Mouse (Mus musculus): ENCODE measurements around the gene Rrp7a. TPM values are rescaled to one million over a fixed set of nuclear protein-coding genes. Genes with fewer than 3 reads are reported as not detected.

Rrp7a gene
- polyA plus RNA-seq, 1 experiment from 2014 or later: 85.1 TPM

DNA sequence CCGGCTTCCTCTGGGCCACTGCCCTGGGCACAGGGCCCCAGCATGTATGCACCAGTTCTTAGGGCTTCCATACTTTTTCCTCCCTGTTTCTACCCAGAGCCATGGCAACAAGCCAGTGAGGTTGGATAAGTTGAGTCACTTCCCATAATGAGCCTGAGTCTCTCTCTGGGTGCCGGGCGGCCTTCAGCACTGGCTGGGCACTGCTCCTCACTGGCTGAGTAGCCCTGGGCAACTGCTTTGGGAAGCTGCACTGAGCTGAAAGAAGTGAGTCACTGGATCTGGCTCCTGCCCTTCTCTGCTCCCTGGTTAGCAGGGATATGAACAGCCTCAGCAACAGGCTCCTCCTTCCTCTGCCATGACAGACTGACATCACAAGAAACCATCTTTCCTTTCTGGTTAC, 44.0 kb upstream of the Rrp7a start:
- no peak overlapping the region for H3K4me3 ChIP-seq (replicated peaks; ENCODE audit: low read length)
- 82% methylated on average over 3 of the region's 3 CpGs for WGBS
- H3K27ac ChIP-seq (ENCODE audit: low read length): no peak overlapping the region
- H3K27me3 ChIP-seq (replicated peaks; ENCODE audit: control insufficient read depth, insufficient read depth, low read length): no peaks in the 10 kb centered on the region
- H3K9me3 ChIP-seq (ENCODE audit: control insufficient read depth, low read length): no peaks in the 10 kb centered on the region
- H3K9ac ChIP-seq (replicated peaks; ENCODE audit: low read depth, low read length): no peak overlapping the region
- H3K4me2 ChIP-seq (ENCODE audit: low read length): no peak overlapping the region
- ATAC-seq: no peak
- peaks cover 13% of the 10 kb centered on the region for H3K4me1 ChIP-seq (replicated peaks; ENCODE audit: control insufficient read depth, insufficient read depth, low read length)
- no peaks in the 10 kb centered on the region; the same call in 1 of the 2 replicates for H3K36me3 ChIP-seq (ENCODE audit: control insufficient read depth, insufficient read depth)

DNA sequence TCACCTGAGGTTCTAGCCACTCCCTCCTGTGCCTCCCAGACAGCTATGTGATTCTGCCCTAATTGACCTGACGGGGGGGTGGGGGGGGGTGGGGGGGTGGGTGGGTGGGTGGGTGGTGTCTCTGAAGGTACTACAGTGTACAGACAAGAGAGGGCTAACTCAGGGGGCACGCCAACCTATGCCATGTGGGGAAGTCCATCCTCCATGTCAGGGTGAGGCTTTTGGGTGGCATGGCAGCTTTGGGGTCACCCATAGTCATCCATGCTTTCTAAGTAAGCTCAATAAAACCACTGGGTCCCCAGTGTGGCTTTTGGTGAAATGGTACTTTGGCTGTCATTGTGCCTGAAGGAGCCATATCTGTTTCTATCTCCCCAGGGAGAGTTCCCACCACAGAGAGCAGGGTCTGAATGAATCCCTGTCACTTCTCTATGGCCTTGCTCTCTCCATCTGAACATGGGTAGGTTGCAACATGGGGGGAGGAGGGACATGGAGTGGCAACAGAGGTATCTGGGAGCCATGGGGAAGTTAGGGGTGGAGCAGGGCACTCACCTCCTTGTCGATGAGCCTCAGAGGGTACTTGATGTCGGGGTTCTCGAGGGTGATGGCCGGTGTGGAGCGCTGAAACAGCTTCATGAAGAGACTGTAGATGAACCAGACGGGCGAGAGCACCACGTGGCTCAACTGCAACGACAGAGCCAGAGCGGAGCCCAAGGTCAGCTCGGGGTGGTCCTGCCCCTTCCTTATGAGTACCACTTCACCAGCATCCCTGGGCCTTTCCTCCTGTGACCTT, 43.1 kb upstream of the Rrp7a start:
- Histone ChIP-seq H3K9me3 (ENCODE audit: control insufficient read depth, low read length) (no peaks in the 10 kb centered on the region), H3K4me3 (replicated peaks; ENCODE audit: low read length) (no peak overlapping the region), H3K36me3 (ENCODE audit: control insufficient read depth, insufficient read depth) (no peaks in the 10 kb centered on the region; the same call in 1 of the 2 replicates), H3K27me3 (replicated peaks; ENCODE audit: control insufficient read depth, insufficient read depth, low read length) (no peaks in the 10 kb centered on the region), H3K4me1 (replicated peaks; ENCODE audit: control insufficient read depth, insufficient read depth, low read length) (peaks cover 4% of the 10 kb centered on the region; the same call in 1 of the 2 replicates), H3K4me2 (ENCODE audit: low read length) (no peak overlapping the region), H3K9ac (replicated peaks; ENCODE audit: low read depth, low read length) (no peak overlapping the region), H3K27ac (ENCODE audit: low read length) (no peak overlapping the region)
- no peak for ATAC-seq
- 93% methylated on average over 13 of the region's 13 CpGs for WGBS

- no peak overlapping the region for H3K27ac ChIP-seq (ENCODE audit: low read length)
- H3K27me3 ChIP-seq (replicated peaks; ENCODE audit: control insufficient read depth, insufficient read depth, low read length): no peaks in the 10 kb centered on the region
- no peak overlapping the region for H3K4me2 ChIP-seq (ENCODE audit: low read length)
- H3K9me3 ChIP-seq (ENCODE audit: control insufficient read depth, low read length): no peaks in the 10 kb centered on the region
- no peaks in the 10 kb centered on the region for H3K4me1 ChIP-seq (replicated peaks; ENCODE audit: control insufficient read depth, insufficient read depth, low read length)
- 86% methylated on average over 5 of the region's 5 CpGs for WGBS
- no peak overlapping the region for H3K9ac ChIP-seq (replicated peaks; ENCODE audit: low read depth, low read length)
- no peak overlapping the region for H3K4me3 ChIP-seq (replicated peaks; ENCODE audit: low read length)
- no peak for ATAC-seq
- no peaks in the 10 kb centered on the region; the same call in 1 of the 2 replicates for H3K36me3 ChIP-seq (ENCODE audit: control insufficient read depth, insufficient read depth)
These were observed 42.4 kb upstream of the Rrp7a start for GRCm38 (mm10) chr15:83164971-83165471.

- 87% methylated on average over 11 of the region's 11 CpGs for WGBS
- H3K4me2 ChIP-seq (ENCODE audit: low read length): no peak overlapping the region
- H3K4me1 ChIP-seq (replicated peaks; ENCODE audit: control insufficient read depth, insufficient read depth, low read length): no peaks in the 10 kb centered on the region
- no peaks in the 10 kb centered on the region for H3K27me3 ChIP-seq (replicated peaks; ENCODE audit: control insufficient read depth, insufficient read depth, low read length)
- ATAC-seq: no peak
- H3K27ac ChIP-seq (ENCODE audit: low read length): no peak overlapping the region
- no peak overlapping the region for H3K4me3 ChIP-seq (replicated peaks; ENCODE audit: low read length)
- no peaks in the 10 kb centered on the region for H3K9me3 ChIP-seq (ENCODE audit: control insufficient read depth, low read length)
- peaks cover 13% of the 10 kb centered on the region for H3K36me3 ChIP-seq (ENCODE audit: control insufficient read depth, insufficient read depth)
- no peak overlapping the region for H3K9ac ChIP-seq (replicated peaks; ENCODE audit: low read depth, low read length)
These were observed 40.4 kb upstream of the Rrp7a start for GRCm38 (mm10) chr15:83162818-83163485.

DNA sequence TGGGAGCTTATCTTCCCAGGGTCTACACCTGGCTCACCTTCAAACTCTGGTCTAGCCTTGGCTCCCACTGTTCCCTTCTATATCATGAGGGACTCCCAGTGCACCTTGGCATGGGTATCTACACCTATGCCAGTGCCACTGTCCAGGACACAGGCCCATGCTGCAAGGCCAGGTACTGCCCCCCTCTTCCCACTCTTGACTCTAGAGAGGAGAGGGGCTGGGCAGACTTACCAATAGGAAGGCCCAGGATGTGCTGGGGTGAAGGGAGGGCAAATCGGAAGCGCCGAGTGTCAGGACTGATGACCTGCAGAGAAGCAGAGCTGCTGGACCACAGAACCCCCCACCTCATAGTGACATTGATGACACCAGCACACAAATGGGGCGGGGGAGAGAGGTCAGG, 39.4 kb upstream of the Rrp7a start:
- 94% methylated on average over 4 of the region's 4 CpGs for WGBS
- H3K9me3 ChIP-seq (ENCODE audit: control insufficient read depth, low read length): no peaks in the 10 kb centered on the region
- H3K9ac ChIP-seq (replicated peaks; ENCODE audit: low read depth, low read length): no peak overlapping the region
- H3K27ac ChIP-seq (ENCODE audit: low read length): no peak overlapping the region
- peaks cover 18% of the 10 kb centered on the region for H3K36me3 ChIP-seq (ENCODE audit: control insufficient read depth, insufficient read depth)
- no peaks in the 10 kb centered on the region for H3K4me1 ChIP-seq (replicated peaks; ENCODE audit: control insufficient read depth, insufficient read depth, low read length)
- H3K4me2 ChIP-seq (ENCODE audit: low read length): no peak overlapping the region
- no peaks in the 10 kb centered on the region for H3K27me3 ChIP-seq (replicated peaks; ENCODE audit: control insufficient read depth, insufficient read depth, low read length)
- ATAC-seq: no peak
- no peak overlapping the region for H3K4me3 ChIP-seq (replicated peaks; ENCODE audit: low read length)

DNA sequence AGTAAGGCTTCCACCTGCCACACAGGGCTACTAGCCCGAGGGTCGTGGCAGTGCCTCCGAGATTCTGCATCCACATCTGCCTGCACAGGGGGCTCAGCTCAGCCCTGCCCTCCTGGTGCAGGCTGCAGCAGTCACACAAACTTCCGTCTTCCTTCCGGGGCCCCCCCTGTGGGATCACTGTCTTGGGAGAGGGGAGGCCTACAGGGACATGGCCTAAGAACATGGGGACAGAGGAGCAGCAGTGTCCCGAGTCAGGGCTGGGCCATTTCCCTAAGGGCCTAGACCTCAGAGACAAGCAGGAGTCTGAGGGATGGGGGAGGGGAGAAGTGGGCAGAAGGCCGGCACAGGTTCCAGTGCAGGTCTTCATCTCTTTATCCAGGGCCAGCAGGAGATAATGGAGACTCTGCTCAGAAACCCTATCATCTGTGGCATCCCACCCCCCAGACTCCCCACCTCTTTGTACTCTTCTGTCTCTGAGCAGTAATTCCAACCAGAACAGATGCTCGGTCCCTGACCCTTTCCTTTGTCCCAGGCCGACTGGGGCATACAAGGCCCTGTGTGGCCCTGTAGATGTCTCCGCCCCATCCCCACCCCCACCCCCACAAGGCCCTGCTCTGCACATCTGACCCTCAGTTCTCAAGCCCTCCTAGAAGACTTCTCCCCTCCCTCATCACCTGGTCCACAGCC, 38.6 kb upstream of the Rrp7a start:
- Histone ChIP-seq H3K9me3 (ENCODE audit: control insufficient read depth, low read length) (no peaks in the 10 kb centered on the region), H3K27me3 (replicated peaks; ENCODE audit: control insufficient read depth, insufficient read depth, low read length) (no peaks in the 10 kb centered on the region), H3K4me1 (replicated peaks; ENCODE audit: control insufficient read depth, insufficient read depth, low read length) (no peaks in the 10 kb centered on the region), H3K9ac (replicated peaks; ENCODE audit: low read depth, low read length) (no peak overlapping the region), H3K4me2 (ENCODE audit: low read length) (no peak overlapping the region), H3K4me3 (replicated peaks; ENCODE audit: low read length) (no peak overlapping the region), H3K27ac (ENCODE audit: low read length) (no peak overlapping the region), H3K36me3 (ENCODE audit: control insufficient read depth, insufficient read depth) (peaks cover 18% of the 10 kb centered on the region)
- 32% methylated on average over 10 of the region's 10 CpGs for WGBS
- no peak for ATAC-seq

DNA sequence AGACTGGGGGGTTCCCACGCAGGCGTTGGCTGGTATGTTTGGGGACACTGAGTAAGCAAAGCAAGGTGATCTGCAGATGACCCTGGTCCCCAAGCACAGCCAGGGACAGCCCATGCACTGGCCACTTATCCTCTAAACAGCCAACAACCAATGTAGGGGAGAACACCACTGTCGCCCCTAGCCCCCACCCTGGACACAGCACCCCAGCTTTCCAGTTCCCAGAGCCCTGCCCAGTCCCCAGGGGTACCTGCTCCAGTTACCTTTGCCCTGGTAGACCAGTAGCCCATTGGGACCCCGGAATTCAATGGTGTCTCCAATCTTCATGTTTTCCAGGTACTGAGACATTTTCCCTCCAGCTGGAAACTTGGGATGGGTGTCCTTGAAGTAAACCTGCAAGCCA, 38.0 kb upstream of the Rrp7a start:
- H3K4me2 ChIP-seq (ENCODE audit: low read length): no peak overlapping the region
- no peaks in the 10 kb centered on the region for H3K27me3 ChIP-seq (replicated peaks; ENCODE audit: control insufficient read depth, insufficient read depth, low read length)
- H3K27ac ChIP-seq (ENCODE audit: low read length): no peak overlapping the region
- no peak for ATAC-seq
- H3K9me3 ChIP-seq (ENCODE audit: control insufficient read depth, low read length): no peaks in the 10 kb centered on the region
- 91% methylated on average over 4 of the region's 4 CpGs for WGBS
- H3K9ac ChIP-seq (replicated peaks; ENCODE audit: low read depth, low read length): no peak overlapping the region
- peaks cover 18% of the 10 kb centered on the region for H3K36me3 ChIP-seq (ENCODE audit: control insufficient read depth, insufficient read depth)
- H3K4me1 ChIP-seq (replicated peaks; ENCODE audit: control insufficient read depth, insufficient read depth, low read length): no peaks in the 10 kb centered on the region
- no peak overlapping the region for H3K4me3 ChIP-seq (replicated peaks; ENCODE audit: low read length)

- no peaks in the 10 kb centered on the region for H3K9me3 ChIP-seq (ENCODE audit: control insufficient read depth, low read length)
- no peaks in the 10 kb centered on the region for H3K27me3 ChIP-seq (replicated peaks; ENCODE audit: control insufficient read depth, insufficient read depth, low read length)
- 94% methylated on average over 9 of the region's 9 CpGs for WGBS
- no peak overlapping the region for H3K27ac ChIP-seq (ENCODE audit: low read length)
- H3K36me3 ChIP-seq (ENCODE audit: control insufficient read depth, insufficient read depth): peaks cover 18% of the 10 kb centered on the region
- H3K4me2 ChIP-seq (ENCODE audit: low read length): no peak overlapping the region
- H3K4me1 ChIP-seq (replicated peaks; ENCODE audit: control insufficient read depth, insufficient read depth, low read length): no peaks in the 10 kb centered on the region
- no peak overlapping the region for H3K4me3 ChIP-seq (replicated peaks; ENCODE audit: low read length)
- H3K9ac ChIP-seq (replicated peaks; ENCODE audit: low read depth, low read length): no peak overlapping the region
- no peak for ATAC-seq
These were observed 37.2 kb upstream of the Rrp7a start for GRCm38 (mm10) chr15:83159823-83160222.

GRCm38 (mm10) chr15:83158587-83159160, 36.1 kb upstream of the Rrp7a start:
- ATAC-seq: no peak
- WGBS: 95% methylated on average over 7 of the region's 7 CpGs
- H3K4me2 ChIP-seq (ENCODE audit: low read length): no peak overlapping the region
- H3K36me3 ChIP-seq (ENCODE audit: control insufficient read depth, insufficient read depth): peaks cover 18% of the 10 kb centered on the region
- H3K4me1 ChIP-seq (replicated peaks; ENCODE audit: control insufficient read depth, insufficient read depth, low read length): no peaks in the 10 kb centered on the region
- no peak overlapping the region for H3K27ac ChIP-seq (ENCODE audit: low read length)
- H3K27me3 ChIP-seq (replicated peaks; ENCODE audit: control insufficient read depth, insufficient read depth, low read length): no peaks in the 10 kb centered on the region
- no peak overlapping the region for H3K9ac ChIP-seq (replicated peaks; ENCODE audit: low read depth, low read length)
- no peak overlapping the region for H3K4me3 ChIP-seq (replicated peaks; ENCODE audit: low read length)
- no peaks in the 10 kb centered on the region for H3K9me3 ChIP-seq (ENCODE audit: control insufficient read depth, low read length)

Data from forebrain, embryonic 16.5 days (tissue).